Mouse (Mus musculus) ES-E14 (cell line): ENCODE results near the gene Pgap3.

ENCODE experiments used
- CHD2 ChIP-seq: IDR thresholded peaks from 2 replicates; pipeline ENCODE4 v1.6.1; 2014; ENCODE audit warnings: mild to moderate bottlenecking, low read depth, low read length, inconsistent platforms
- ZNF384 ChIP-seq: IDR thresholded peaks from 2 replicates; pipeline ENCODE4 v1.6.1; 2012; ENCODE audit warnings: low read depth, low read length, inconsistent platforms

GRCm38 (mm10) chr11:98387056-98387577, 13.2 kb downstream of the Pgap3 start:
- TF ChIP-seq ZNF384 (no peak), CHD2 (no peak)
